Mouse (Mus musculus): Measurements from ENCODE around the gene Olfr832.
"Not testable (repeated sequence)": the region's sequence is repeated elsewhere in the genome, so short reads cannot be mapped to it uniquely, and the experiment has no call there.

Gene Olfr832

GRCm38 (mm10) chr9:18936822-18937221, at the start of gene Olfr832:
Olfr832 (plus strand) TSS chr9:18937122.
- DNase-seq: not testable (repeated sequence)

- DNase-seq: not testable (repeated sequence)
These were observed 29.2 kb upstream of the Olfr832 start for GRCm38 (mm10) chr9:18907699-18908098.

GRCm38 (mm10) chr9:18927921-18928320, 9.0 kb upstream of the Olfr832 start:
- not testable (repeated sequence) for DNase-seq

- DNase-seq: no peak
These were observed 25.1 kb downstream of the Olfr832 start for GRCm38 (mm10) chr9:18962021-18962420.

DNA sequence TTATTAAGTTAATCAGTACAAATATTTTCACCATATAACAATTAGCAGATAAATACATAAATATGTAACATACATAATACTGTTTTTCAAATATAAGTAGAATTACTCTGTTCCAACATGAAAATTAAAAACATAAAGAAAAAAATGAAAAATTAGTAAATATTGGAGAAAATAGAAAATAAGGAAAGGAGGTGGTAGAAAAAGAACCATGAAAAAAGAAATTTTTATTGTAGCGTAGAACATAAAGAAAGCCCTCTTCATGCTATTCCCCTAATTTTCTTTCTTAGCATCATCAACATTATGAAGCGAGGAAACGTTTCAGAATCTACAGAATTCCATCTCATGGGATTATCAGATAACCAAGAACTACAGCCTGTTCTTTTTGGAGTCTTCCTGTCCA, 50.8 kb downstream of the Olfr832 start, which contains the start of gene Olfr834:
Gene Olfr834 (plus strand): TSS at position 301 of the 400 bp plus-strand sequence.
- DNase-seq: no peak
